Mouse (Mus musculus) left cerebral cortex, postnatal 36 days (tissue): ENCODE measurements around the gene Shb. TPM values are rescaled to one million over a fixed set of nuclear protein-coding genes. Genes with fewer than 3 reads are reported as not detected.

Source experiments
- DNase-seq, 2 experiments: peaks; one replicate each; pipeline ENCODE4 v3.0.0; 2021 to 2022; ENCODE audit warnings: low spot score in 2 of 2, mixed read lengths in 1 of 2
- intact Hi-C: fragments of 180-260 bp; cut with DNase I; formaldehyde crosslinking; loops from one replicate; pipeline ENCODE4 v1.15.1; 2025
- total RNA-seq, 2 experiments: library from RNA; stranded (reverse); gene quantifications; 2 replicates each; pipeline ENCODE4 v1.2.3; 2021

Gene Shb
- total RNA-seq, 2 experiments from 2014 or later = 11.5 to 14.5 TPM

DNA sequence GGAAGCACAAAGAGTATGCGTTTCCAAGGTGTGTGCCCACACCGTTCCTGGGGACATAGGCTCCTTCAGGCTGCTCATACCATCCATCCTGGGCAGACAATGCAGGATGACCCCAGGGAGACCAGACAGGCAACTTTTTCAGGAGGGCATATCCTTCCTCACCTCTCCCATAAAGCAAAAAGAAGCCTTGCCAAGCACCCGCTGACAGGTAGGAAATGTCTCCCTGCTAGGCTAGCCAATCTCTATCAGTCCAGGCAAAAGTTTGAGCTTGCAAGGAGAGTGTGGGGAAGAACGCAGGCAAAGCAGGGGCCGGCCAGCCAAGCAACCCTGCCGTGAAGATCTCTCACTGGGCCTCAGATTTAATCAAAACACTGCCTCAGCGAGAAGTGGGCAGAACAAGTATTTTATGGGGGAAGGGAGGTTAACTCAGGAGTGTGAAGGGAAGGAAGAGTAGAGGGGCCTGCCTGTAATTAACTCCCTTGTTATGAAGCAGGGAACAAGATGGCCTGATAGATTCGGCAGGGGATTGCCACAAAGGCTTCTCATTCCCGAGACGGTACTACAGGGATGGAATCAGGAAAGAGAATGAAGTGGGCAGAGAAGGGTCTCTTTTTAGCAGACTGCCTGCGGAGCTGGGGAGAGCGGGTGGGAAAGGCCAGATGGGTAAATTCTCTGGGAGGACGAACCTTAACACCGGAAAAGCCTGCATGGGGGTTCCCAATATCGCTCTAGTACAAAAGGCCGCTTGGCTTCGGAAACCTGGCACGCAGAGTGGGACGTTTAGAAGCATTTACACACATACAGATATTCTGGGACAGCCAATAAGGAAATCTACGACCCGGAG is 3.7 kb downstream of the Shb start:
- no peak for DNase-seq
- intact Hi-C loops = loop anchor here (5.0 kb wide), 2 partner anchors 56 to 244 kb away; no protein-coding TSS in a partner anchor

DNA sequence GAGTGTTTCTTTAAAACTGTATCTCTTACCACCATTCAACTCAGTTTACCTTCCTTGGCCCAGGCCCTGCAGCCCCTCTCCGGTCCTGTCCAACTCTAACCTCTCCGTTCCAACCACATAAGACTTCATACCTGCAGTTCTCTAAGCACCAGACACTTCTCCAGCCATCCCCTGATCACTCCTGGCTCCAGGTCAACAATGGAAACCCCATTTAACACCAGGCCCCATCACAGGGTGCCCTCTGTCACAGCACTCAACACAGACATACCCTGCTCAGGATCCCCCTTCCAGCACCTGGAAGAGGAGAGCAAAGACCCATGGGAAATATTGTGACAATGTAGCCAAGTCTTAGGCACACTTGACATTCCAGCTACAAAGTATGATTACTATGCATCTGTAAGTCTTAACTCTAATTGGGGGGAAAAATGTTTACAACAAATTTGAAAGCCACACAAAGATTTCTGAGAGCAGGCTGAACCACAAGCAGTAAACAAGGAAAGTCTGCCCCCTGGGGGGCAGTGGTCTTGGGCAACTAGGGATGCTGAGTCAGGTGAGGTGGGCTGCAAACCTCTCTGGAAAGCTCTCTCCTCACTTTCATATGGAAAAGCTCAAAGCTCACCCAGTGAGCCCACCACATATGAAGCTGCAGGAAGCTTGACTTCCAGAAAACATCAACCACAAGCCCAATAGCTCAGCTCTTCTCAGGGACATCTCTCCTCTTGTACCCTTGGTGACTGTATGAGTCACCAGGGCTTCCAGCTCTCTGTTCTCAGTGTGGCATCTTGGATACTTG is 4.5 kb downstream of the Shb start:
- intact Hi-C loops = loop anchor here (5.0 kb wide), 2 partner anchors 55 to 245 kb away; no protein-coding TSS in a partner anchor
- DNase-seq = no peak

DNA sequence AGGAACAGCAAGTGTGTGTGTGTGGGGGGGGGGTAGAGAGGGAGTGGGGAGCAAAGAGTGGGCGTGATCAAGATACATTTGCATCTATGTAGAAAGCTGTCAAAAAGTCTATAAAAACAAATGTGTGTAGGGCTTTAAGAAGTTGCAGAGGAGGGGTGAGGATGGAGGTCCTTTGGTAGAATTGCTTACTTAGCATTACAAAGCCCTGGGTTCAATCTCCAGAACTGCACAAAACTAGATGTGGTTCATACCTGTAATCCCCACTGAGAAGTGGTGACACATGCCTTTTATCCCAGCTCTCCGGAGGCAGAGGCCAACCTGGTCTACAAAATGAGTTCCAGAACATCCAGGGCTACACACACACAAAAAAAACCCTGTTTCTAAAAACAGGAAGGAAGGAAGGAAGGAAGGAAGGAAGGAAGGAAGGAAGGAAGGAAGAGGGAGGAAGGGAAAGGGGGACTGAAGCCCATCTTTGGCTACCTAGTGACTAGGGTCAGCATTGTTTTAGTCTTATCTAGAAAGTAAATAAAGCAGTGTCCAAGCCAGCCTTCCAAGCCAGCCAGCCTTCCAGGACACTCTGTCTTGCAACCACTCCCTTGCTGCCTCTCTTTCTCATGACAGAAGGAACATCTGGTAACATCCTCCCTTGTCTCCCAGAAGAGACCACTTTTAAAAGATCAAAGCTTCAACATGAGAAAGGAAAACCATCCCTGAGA is 5.3 kb downstream of the Shb start:
- intact Hi-C loops = loop anchor here (5.0 kb wide), 2 partner anchors 55 to 245 kb away; no protein-coding TSS in a partner anchor
- DNase-seq = no peak

DNA sequence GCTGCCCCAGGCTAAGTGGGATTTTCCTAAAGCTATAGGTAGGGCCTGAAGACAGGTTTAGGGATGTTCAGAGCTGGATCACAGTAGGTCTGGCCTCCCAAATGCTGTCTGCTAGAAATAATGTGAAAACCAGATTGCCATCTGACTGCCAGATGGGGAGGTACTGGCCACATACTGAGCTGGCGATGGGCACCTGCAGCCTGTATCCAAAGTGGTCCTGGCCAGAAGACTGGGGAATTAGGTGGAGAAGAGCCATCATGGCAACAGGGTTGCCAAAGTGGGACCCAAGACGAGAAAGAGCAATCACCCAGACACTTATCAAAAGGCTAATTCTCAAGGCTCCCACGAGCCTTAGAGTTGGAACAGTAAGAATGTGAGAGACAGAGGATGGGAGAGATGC is 6.1 kb downstream of the Shb start:
- DNase-seq = no peak
- intact Hi-C loops = loop anchor here (5.0 kb wide), 2 partner anchors 54 to 246 kb away; no protein-coding TSS in a partner anchor

DNA sequence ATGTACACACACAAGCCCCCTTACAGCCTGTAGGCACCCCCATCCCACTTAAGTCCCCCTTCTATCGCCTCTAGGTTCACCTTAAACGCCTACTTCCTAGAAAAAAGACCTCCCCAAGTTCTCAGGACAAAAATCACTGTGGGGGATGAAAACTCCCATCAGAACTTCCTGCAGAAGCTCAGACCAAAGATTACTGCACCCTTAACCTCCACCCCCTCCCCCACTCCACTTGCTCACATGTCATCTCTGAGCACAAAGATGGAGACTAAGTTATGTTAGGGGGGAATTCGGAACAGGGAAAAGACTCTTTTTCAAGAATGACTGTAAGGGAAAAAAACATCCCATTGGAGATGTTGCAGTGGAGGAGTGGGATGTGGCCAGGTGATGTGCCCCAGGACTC is 6.7 kb downstream of the Shb start:
- DNase-seq = no peak
- intact Hi-C loops = loop anchor here (5.0 kb wide), 2 partner anchors 53 to 247 kb away; no protein-coding TSS in a partner anchor

DNA sequence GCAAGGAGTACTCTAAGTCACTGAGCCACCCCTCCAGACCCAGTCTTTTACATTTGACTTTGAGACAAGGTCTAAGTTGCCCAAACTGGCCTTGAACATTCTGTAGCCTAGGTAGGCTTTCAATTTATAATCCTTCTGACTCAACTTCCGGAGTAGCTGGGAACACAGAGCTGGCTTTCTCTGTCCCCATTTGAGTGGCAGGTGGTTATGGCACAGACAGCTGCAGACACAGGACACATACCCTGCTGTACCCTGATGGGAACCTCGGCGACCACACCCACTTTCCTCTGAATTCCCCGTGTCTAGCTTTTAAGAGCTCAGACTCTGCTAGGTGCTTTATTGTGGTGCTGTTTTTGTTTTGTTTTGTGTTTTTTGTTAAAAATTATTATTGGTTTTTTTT is 7.7 kb downstream of the Shb start:
- no peak for DNase-seq
- intact Hi-C loops = loop anchor here (5.0 kb wide), 2 partner anchors 52 to 248 kb away; no protein-coding TSS in a partner anchor

DNA sequence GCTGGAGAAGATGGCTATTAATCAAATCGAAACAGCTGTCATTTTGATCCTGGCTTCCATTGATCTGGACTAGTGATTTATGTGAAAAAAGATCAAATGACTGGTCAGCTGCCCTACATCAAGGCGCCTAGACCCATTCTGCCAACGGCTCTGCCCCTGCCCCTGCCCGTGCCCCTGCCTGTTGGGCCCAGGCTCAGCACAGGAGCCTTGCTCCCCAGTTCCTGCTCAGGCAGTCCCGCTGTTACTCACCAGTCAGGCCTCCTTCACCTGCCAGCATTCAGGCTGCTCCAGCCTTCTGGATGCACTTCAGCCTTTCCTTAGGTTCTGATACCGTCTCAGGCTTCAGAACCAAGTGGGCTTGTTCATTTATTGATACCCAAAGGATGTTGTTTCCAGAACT is 8.9 kb downstream of the Shb start:
- intact Hi-C loops = no loop called here
- no peak for DNase-seq

DNA sequence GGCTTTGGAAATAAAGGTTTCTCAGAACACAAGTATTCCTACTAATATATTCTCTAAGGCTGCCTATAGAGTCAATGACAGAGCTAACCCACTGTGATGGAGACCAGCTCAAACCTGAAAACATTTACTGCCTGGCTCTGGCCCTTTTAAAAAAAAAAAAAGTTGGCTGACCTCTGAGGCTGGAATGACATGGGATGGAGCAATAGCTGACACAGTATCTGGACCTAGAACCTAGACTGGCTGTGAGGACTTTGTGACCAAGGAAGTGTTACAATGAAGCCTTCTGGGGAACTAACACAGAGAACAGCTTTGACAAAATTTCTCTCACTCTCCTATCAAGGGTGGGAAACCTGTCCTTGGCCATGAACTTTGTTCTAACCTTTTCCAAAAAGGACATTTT is 9.3 kb downstream of the Shb start:
- intact Hi-C loops = no loop called here
- no peak for DNase-seq

DNA sequence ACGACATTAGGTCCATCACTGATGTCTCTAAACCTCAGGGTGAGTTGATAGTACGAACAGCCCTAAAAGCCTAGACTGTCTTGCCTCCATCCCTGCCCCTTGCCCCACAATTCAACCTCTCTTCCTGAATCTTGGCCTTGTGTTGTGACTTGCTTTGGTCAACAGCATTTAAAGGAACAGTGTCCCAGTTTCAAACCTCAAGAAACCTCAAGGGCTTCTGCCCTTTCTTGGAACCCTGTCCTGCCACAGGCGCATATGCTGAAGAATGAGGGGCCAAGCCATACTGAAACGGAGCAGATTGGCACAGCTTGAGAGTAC is 9.7 kb downstream of the Shb start:
- no peak for DNase-seq
- intact Hi-C loops = no loop called here

DNA sequence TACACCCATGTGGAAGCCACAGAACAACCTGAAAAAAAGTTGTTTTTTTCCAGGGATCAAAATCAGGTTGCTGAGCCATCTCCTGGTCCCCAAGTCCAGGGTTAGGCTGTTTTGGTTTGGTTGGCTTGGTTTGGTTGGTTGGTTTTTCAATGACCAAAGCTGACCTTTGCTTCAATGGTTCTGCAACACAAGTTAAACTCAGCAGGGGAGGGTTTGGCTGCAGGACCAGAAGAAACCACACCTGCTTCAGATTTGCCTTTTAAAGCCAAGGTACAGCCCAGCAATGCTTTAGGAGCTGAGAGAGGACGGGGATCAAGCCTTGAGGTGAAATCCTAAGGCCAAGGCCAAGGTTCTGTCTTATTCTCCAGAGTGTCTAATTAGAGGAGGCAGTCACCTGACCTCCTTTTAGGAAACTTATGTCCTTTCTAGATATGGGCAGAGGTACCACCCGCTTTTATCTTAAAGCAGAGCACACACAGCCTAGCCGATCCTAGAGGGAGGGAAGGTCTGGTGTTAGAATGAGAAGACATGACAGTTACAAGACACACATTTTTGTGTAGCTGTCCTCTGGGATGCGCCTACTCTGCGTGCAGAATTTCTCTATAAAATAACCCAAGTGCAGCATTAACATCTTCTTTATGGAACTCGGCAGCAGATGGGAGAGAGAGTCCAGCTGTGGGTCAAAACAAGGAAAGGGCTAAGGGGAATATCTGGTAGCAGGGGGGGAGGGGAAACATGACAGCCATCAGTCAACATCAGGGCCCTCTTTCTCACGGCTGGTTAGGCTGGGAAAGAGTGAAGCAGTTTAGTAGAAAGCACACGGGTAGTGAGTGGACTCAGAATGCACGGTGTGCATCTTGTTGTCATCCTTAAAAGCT is 10.3 kb downstream of the Shb start:
- DNase-seq = no peak
- intact Hi-C loops = no loop called here

DNA sequence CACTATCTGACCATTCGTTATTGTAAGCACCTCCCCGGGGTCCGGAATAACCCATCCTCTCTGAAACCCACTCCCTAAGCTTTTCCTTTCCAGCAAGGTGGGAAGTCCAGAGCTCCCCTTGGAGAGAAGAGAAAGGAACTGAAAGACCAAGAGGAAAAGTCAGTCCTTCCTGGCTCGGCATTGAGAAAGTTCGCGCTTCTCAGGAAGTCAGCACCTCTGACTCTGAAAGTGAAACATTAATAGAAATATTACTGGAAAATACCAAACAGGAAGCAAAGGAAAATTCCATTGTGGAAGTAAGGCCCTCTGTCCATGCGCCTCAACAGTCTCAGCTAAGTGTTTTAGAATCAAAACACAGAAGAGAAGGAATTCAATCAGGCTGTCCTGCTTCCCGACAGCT is 11.9 kb downstream of the Shb start:
- DNase-seq = no peak
- intact Hi-C loops = no loop called here

DNA sequence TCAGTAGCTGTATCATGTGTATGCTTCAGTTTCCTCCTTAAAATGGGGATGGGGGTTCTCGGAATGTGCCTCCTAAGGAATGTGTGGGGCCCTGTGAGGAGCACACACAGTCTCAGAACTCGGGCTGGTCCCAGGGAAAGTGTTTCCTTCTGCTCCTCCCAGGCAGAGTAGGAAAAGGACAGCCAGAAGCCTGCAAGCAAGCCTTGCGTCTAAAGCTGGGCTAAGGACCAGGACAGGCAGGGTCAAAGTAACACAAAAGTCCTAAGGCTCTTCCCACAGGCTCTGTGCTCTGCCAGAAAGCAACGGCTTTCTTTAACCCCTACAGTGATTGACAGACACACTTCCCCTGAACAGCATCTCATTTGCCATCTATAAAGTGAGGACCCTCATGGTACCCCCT is 14.9 kb downstream of the Shb start:
- intact Hi-C loops = no loop called here
- no peak for DNase-seq

DNA sequence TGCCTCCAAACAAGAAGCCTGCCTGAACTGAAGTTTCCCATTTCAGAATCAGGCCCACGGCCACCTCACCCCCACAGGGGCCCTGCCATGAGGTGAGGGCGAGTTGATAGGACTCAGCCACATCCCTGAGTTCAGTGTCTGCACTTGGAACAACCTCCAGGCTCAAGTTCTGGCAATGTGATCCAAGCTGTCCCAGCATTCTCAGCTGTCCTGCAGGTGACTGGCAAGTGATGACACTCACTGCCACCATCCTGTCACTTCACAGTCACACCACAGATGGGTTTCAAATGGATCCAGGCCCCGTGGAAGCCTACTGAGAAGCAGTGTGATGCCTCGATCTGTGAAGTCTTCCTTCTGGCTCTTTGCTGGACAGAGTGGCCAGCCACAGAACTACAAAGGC is 16.4 kb downstream of the Shb start:
- intact Hi-C loops = no loop called here
- no peak for DNase-seq

DNA sequence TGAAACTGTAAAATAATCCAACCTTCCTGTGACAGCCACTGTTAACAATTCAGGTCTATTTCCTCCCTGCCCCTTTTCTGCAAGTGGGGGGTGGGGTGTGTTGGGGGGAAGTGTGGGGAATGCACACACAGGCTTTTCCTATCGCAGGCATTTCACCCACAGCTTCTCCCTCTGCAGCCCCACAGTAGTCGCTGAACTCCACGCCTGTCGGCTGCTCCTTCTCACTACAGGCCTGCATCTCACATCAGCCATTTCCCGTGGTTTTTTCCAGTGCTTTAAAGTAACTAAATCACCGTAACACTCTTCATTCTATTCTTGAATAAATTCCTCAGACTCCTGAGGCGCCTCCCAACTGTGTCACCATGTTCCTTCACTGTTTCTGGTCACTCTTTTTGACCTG is 17.9 kb downstream of the Shb start:
- intact Hi-C loops = no loop called here
- no peak for DNase-seq

DNA sequence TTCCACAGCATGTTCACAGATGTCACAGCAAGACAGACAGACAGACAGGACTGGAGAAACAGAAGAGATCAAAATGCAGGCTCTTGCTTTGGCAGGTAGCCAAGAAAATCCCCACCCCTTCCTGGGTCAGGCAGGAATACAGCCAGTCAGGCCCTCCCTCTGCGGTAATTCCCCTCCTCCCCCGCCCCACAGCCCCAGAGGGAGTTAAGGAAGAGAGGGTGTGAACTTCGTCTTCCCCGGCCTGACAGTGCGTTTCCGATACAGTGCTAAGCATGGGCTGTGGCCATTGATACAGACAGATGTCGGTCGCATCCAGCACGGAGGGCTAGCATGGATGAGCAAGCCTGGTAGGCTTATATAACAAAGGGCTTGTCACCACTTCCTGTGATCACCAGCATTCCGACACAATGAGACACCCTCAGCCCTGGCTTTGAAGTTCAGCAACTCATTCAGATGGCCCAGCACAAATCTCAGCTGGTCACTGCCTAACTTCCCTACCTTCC is 18.4 kb downstream of the Shb start:
- DNase-seq = no peak
- intact Hi-C loops = no loop called here

DNA sequence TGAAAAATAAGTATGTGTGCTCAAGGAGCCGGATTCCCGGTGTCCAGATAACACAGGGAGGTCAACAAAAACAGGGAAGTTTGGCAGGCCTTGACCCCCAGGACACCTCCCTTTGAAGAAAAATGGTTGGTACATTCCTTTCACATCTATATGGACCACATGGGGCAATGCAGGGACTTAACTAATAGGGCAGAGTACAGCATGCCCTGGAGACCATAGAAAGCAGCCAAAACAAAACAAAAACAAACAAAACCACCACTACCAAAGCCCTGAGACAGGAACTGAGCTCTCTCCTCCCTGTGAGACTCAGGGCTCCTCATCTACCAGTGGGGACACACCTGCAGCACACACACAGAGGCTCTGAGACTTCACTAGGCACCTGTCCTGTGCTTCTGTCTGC is 18.9 kb downstream of the Shb start:
- intact Hi-C loops = no loop called here
- no peak for DNase-seq

DNA sequence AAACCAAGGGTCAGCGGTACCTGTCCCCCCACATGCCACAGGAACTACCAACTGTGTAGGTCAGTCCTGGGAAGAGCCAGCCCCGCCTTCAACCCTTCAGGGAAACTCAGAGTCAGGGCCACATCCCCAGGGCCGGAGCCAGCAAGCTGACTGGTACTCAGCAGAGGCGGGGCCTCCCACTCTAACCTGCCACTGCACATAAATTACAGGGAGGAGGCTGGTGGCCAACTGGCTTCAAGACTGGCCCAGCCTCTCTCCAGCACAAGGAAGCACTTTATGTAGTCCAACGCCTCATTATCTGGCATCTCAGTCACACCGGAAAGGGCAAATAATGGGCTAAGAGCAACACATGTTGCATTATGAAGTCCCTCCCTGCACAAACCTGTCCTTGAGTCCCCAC is 22.1 kb downstream of the Shb start:
- intact Hi-C loops = no loop called here

DNA sequence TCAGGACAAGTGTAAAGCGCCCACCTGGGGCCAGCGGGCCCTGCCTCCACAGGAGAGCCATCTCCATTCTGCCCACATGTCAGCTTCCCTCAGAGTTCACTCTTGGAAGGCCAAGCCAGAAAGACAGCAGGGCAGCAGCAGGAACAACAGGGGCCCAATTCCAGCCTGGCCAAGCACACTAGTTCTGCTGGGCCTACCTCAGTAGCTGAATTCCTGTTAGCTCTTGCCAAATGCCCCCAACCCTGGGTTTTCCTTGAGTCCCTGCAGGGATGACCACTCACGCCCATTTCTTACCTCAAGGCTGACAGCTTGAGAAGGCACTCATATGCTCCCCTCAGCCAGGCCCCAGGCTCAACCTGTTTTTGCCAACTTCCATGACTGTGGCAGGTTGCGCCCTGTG is 22.9 kb downstream of the Shb start:
- intact Hi-C loops = loop anchor here (5.0 kb wide), 1 partner anchor 37 kb away; no protein-coding TSS in a partner anchor

More for the DNA sequence above, 22.1 kb downstream of the Shb start:
- no peak for DNase-seq

DNA sequence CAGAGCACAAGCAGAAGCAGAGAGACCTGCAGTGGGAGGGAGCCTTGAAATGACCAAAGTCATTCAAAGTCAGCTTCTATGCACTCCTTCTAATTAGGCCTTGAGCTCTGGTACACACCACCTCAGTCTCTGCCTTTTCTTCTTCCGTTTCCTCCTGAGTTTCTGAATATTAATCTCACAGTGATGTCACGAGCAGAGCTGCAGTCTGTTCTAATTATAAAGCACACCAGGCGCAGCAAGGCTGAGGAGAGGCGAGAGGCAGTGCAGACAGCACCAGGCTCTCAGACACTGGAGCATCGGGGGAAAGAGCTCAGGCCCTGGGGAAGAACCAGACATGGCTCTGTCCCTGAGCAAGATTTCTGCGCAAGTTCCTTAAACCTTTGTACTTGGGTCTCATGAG is 23.8 kb downstream of the Shb start:
- no peak for DNase-seq
- intact Hi-C loops = loop anchor here (5.0 kb wide), 1 partner anchor 36 kb away; no protein-coding TSS in a partner anchor

More for the DNA sequence above, 22.9 kb downstream of the Shb start:
- DNase-seq = no peak
